Mouse (Mus musculus) ovary, adult 2 months (tissue): ENCODE measurements around the gene Rabgap1l. TPM values are rescaled to one million over a fixed set of nuclear protein-coding genes. Genes with fewer than 3 reads are reported as not detected.

Experiments used
- polyA plus RNA-seq: library from polyadenylated mRNA; depleted of rRNA; stranded (reverse); fragments of >200 nt; gene quantifications from 2 replicates; pipeline ENCODE4 v1.2.3, GENCODE M21; 2012; rRNA removed

Rabgap1l gene
- 6.6 and 6.8 TPM in 2 replicates for polyA plus RNA-seq

GRCm38 (mm10) chr1:160792686-160793355, at the start of gene Rabgap1l:
Gene Rabgap1l (minus strand): TSS chr1:160793211.

GRCm38 (mm10) chr1:160212703-160213669, 580.0 kb downstream of the Rabgap1l start, which contains the start of gene Cacybp:
Gene Cacybp (minus strand): TSS chr1:160212875.

GRCm38 (mm10) chr1:160194529-160195336, 598.3 kb downstream of the Rabgap1l start, which contains the start of gene Mrps14:
Gene Mrps14 (plus strand): TSS chr1:160195215.

Other genes with a start within 250 kb of the Rabgap1l start
- gene Rc3h1, start 113.2 kb upstream of the Rabgap1l start, polyA plus RNA-seq, result 11.8 and 21.2 TPM in 2 replicates
- gene Serpinc1, start 185.4 kb upstream of the Rabgap1l start, polyA plus RNA-seq, result 4.5 and 6.1 TPM in 2 replicates
- 1.3 and 2.0 TPM in 2 replicates for gene Zbtb37, start 241.6 kb upstream of the Rabgap1l start, polyA plus RNA-seq